Mouse (Mus musculus) midbrain, embryonic 11.5 days (tissue): ENCODE results near the gene N4bp3. TPM values are rescaled to one million over a fixed set of nuclear protein-coding genes. Genes with fewer than 3 reads are reported as not detected.
"Not testable (repeated sequence)": the region's sequence is repeated elsewhere in the genome, so short reads cannot be mapped to it uniquely, and the experiment has no call there.

ENCODE experiments used
- ATAC-seq: fragments of 200-750 bp; cut with Nextera tagmentation; 2 replicates; pipeline ENCODE4 v1.8.0; 2017; ENCODE audit warnings: moderate TSS enrichment, moderate library complexity; ENCODE audit not compliant: low FRiP score
- DNase-seq: peaks from one replicate; pipeline ENCODE4 v3.0.0; 2015; ENCODE audit warnings: low spot score; ENCODE audit errors: missing footprints
- H3K27ac ChIP-seq: fragments of 300-500 bp; sonication (generic); 2 replicates; pipeline ENCODE4 v1.5.1; 2014; ENCODE audit warnings: low read depth, low read length
- H3K27me3 ChIP-seq: fragments of 300-500 bp; sonication (generic); 2 replicates; pipeline ENCODE4 v1.6.1; 2014; ENCODE audit warnings: mild to moderate bottlenecking, low read length, moderate library complexity, mixed read lengths; ENCODE audit not compliant: control insufficient read depth, insufficient read depth
- H3K36me3 ChIP-seq: fragments of 300-500 bp; sonication (generic); 2 replicates; pipeline ENCODE4 v1.6.1; 2014; ENCODE audit warnings: mild to moderate bottlenecking, low read length, moderate library complexity, mixed read lengths; ENCODE audit not compliant: control insufficient read depth, insufficient read depth
- H3K4me1 ChIP-seq: fragments of 300-500 bp; sonication (generic); 2 replicates; pipeline ENCODE4 v1.6.1; 2014; ENCODE audit warnings: low read length; ENCODE audit not compliant: control insufficient read depth, insufficient read depth
- H3K4me2 ChIP-seq: fragments of 300-500 bp; sonication (generic); 2 replicates; pipeline ENCODE4 v1.6.1; 2014; ENCODE audit warnings: mild to moderate bottlenecking, moderate library complexity
- H3K4me3 ChIP-seq: fragments of 300-500 bp; sonication (generic); 2 replicates; pipeline ENCODE4 v1.5.1; 2014; ENCODE audit warnings: low read depth, low read length
- H3K9ac ChIP-seq: fragments of 300-500 bp; sonication (generic); 2 replicates; pipeline ENCODE4 v1.6.1; 2014; ENCODE audit warnings: low read length
- H3K9me3 ChIP-seq: fragments of 300-500 bp; sonication (generic); 2 replicates; pipeline ENCODE4 v1.6.1; 2016; ENCODE audit warnings: low read length; ENCODE audit not compliant: control insufficient read depth
- WGBS: fragments of 180-500 bp; shearing (Covaris S2); extraction: QIAGEN DNeasy Blood & Tissue Kit; methylation state at CpG from one replicate; pipeline ENCODE4 v1.1.7; 2014; 5-methylcytosine and 5-hydroxymethylcytosine counted together
- polyA plus RNA-seq: library from polyadenylated mRNA; unstranded; fragments of >200 nt; fragmentation: Nextera tagmentation; extraction: Ambion mirVana; gene quantifications from 2 replicates; pipeline ENCODE4 v1.2.1, GENCODE M21; 2014

N4bp3 gene
- polyA plus RNA-seq, 1 experiment from 2014 or later = 9.2 TPM

- DNase-seq (no peak), ATAC-seq (no peak)
- H3K27me3 ChIP-seq = no peaks in the 10 kb centered on the region
- 98% methylated on average over 9 of the region's 9 CpGs for WGBS
- no peaks in the 10 kb centered on the region for H3K9me3 ChIP-seq
- H3K9ac ChIP-seq = no peak overlapping the region
- H3K4me1 ChIP-seq = no peaks in the 10 kb centered on the region
- no peak overlapping the region for H3K27ac ChIP-seq
- no peak overlapping the region for H3K4me2 ChIP-seq
- peaks cover 23% of the 10 kb centered on the region for H3K36me3 ChIP-seq
- H3K4me3 ChIP-seq = no peak overlapping the region
Observed at GRCm38 (mm10) chr11:51627425-51627824, 23.2 kb downstream of the N4bp3 start.

DNA sequence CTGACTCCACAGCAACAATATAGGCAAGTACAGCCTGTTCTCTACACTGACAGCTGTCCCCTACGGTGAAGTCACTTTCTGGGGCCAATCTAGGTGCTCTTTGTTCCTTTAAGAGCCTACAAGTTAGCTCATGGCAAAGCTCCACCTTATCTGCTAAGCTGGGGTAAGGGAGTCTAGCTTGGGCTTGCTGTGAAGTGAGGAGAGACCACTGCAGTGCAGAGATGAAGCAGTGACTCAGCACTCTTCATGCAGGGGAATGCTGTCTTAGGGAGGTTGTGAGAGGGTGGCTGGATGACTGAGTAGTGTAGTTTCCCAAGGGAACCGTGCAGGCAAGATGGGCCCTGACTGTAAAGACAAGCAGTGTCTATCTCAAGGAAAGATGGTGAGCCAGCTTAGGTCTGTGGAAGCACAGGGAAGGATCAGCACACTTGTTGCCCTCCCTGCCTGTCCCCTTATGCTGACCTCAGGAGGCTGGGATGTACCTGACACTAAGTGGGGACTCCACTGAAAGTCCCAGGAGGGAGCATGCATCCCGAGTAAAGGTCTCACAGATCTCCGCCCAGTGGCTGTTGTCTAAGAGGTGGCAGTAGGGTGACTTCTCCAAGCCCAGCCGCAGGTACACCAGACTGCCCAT lies 25.3 kb downstream of the N4bp3 start:
- ATAC-seq (no peak), DNase-seq (no peak)
- Histone ChIP-seq H3K9me3 (no peaks in the 10 kb centered on the region), H3K4me1 (peaks cover 5% of the 10 kb centered on the region), H3K36me3 (peaks cover 28% of the 10 kb centered on the region), H3K27me3 (no peaks in the 10 kb centered on the region), H3K27ac (no peak overlapping the region), H3K4me3 (no peak overlapping the region), H3K9ac (no peak overlapping the region), H3K4me2 (no peak overlapping the region)
- WGBS = 82% methylated on average over 5 of the region's 5 CpGs

DNA sequence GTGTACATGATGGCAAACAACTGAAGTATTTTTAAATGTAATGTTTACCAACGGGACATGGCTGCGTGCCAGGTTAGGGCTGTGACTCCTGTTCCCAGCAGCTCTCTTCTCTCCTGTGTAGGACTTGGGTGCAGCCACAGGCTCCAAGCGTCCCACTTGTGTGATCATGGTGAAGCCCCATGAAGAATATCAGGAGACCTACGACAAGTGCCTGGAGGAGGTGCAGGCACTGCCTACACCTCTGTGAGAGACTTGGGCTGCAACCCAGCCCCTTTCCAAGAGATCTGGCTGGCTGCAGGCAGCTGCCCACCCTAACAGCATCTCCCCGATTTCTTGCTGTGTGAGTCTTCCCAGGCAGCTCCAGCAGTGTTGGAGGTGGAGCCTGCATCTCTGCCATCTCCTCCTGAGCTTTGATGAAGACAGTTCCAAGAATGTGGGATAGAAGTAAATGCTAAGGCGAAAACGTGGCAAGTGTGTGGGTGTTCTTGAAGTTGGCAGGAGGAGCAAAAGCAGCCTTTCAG lies 27.6 kb downstream of the N4bp3 start:
- no peak for ATAC-seq
- no peak overlapping the region for H3K27ac ChIP-seq
- H3K9me3 ChIP-seq = no peaks in the 10 kb centered on the region
- no peak overlapping the region for H3K4me3 ChIP-seq
- peaks cover 10% of the 10 kb centered on the region for H3K4me1 ChIP-seq
- DNase-seq = no peak
- no peak overlapping the region for H3K9ac ChIP-seq
- peaks cover 28% of the 10 kb centered on the region for H3K36me3 ChIP-seq
- 94% methylated on average over 7 of the region's 7 CpGs for WGBS
- H3K27me3 ChIP-seq = no peaks in the 10 kb centered on the region
- H3K4me2 ChIP-seq = no peak overlapping the region

DNA sequence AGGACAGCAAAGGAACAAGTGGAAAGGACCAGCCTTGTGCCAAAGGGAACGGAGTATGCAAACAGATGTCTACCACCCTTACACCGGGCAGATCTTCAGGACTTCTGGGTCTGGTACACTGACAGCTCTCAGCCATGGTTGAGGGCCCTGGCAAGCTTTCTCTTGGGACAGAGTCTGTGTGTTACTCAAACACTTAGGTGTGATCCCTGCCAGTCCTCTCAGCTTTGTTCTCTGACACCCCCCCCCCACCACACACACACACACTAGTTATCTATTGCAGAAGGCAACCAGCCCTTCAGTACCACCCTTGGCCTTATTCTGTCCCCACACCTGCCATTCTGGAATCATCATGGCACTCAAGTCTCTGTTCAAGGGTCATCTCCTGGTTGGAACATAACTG lies 28.9 kb downstream of the N4bp3 start:
- Histone ChIP-seq H3K9ac (no peak overlapping the region), H3K27me3 (no peaks in the 10 kb centered on the region), H3K27ac (no peak overlapping the region), H3K4me1 (peaks cover 10% of the 10 kb centered on the region), H3K4me2 (no peak overlapping the region), H3K36me3 (peaks cover 24% of the 10 kb centered on the region), H3K9me3 (no peaks in the 10 kb centered on the region), H3K4me3 (no peak overlapping the region)
- no peak for ATAC-seq
- no peak for DNase-seq
- 92% methylated on average over 2 of the region's 2 CpGs for WGBS

DNA sequence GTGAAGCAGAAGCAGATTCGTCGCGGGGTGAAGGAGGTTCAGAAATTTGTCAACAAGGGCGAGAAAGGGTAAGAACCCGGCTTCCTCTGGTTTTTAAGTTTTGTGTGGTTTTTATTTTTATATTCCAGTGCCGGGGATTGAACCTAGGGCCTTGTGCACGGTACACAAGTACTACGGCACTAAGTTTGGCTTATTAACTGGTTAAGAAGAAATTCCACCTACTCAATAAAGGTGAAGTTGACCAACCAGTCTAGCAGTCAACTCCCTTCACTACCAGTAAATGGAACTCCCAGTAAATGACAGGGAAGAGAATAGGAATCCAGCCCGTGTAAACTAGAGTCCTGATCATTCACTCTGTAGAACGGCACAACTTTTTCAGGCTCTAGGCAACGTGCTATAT lies 30.6 kb downstream of the N4bp3 start:
- Histone ChIP-seq H3K4me1 (peaks cover 16% of the 10 kb centered on the region), H3K27ac (no peak overlapping the region), H3K9ac (peak overlapping the region; percentile 80), H3K4me3 (peak overlapping the region; percentile 74), H3K27me3 (no peaks in the 10 kb centered on the region), H3K4me2 (peak overlapping the region; percentile 58), H3K36me3 (peaks cover 21% of the 10 kb centered on the region), H3K9me3 (no peaks in the 10 kb centered on the region)
- WGBS = 2% methylated on average over 11 of the region's 11 CpGs
- DNase-seq (no peak), ATAC-seq (no peak)

GRCm38 (mm10) chr11:51619409-51620060 lies 31.1 kb downstream of the N4bp3 start, which contains the start of gene Nhp2:
TSS of gene Nhp2 (plus strand) at chr11:51619735.
- peak within 1 kb of the TSS; percentile 74 for H3K4me3 ChIP-seq
- under 1% methylated on average over 51 of the region's 51 CpGs for WGBS
- ATAC-seq (peak; percentile 95), DNase-seq (peak; percentile 99)
- H3K9me3 ChIP-seq = no peaks in the 10 kb centered on the region
- H3K27ac ChIP-seq = no peak within 1 kb of the TSS
- peaks cover 16% of the 10 kb centered on the region for H3K4me1 ChIP-seq
- peaks cover 21% of the 10 kb centered on the region for H3K36me3 ChIP-seq
- H3K4me2 ChIP-seq = peak within 1 kb of the TSS; percentile 58
- peak within 1 kb of the TSS; percentile 80 for H3K9ac ChIP-seq
- no peaks in the 10 kb centered on the region for H3K27me3 ChIP-seq

DNA sequence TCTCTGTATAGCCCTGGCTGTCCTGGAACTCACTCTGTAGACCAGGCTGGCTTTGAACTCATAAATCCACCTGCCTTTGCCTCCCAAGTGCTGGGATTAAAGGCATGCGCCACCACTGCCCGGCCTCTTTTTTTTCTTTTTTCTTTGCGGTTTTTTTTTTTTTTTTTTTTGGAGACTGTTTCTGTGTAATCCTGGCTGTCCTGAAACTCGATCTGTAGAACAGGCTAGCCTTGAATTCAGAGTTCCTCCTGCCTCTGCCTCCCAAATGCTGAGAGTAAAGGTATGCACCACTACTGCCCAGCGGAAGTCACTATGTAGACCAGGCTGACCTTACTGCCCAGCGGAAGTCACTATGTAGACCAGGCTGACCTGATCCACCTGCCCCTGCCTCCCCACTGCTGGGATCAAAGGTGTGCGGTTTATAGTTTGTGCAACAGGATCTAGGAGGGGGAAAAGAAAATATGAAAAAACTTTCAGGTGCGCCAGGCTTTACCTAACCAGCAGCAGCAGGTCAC lies 31.7 kb downstream of the N4bp3 start:
- Histone ChIP-seq H3K27ac (no peak overlapping the region), H3K4me2 (peak overlapping the region; percentile 58), H3K4me1 (peaks cover 16% of the 10 kb centered on the region), H3K9ac (peak overlapping the region; percentile 30; the same call in 1 of the 2 replicates), H3K36me3 (peaks cover 18% of the 10 kb centered on the region), H3K9me3 (no peaks in the 10 kb centered on the region), H3K27me3 (no peaks in the 10 kb centered on the region), H3K4me3 (peak overlapping the region; percentile 74)
- DNase-seq = no peak
- 54% methylated on average over 8 of the region's 8 CpGs for WGBS
- ATAC-seq = peak; percentile 60; the same call in 1 of the 2 replicates

- no peak overlapping the region for H3K4me3 ChIP-seq
- ATAC-seq (no peak), DNase-seq (peak; percentile 92)
- no peaks in the 10 kb centered on the region for H3K9me3 ChIP-seq
- H3K4me1 ChIP-seq = peaks cover 16% of the 10 kb centered on the region
- no peak overlapping the region for H3K4me2 ChIP-seq
- peaks cover 7% of the 10 kb centered on the region for H3K36me3 ChIP-seq
- no peak overlapping the region for H3K9ac ChIP-seq
- 7% methylated on average over 4 of the region's 4 CpGs for WGBS
- no peaks in the 10 kb centered on the region for H3K27me3 ChIP-seq
- H3K27ac ChIP-seq = no peak overlapping the region
Observed at GRCm38 (mm10) chr11:51617693-51618092, 32.9 kb downstream of the N4bp3 start.

DNA sequence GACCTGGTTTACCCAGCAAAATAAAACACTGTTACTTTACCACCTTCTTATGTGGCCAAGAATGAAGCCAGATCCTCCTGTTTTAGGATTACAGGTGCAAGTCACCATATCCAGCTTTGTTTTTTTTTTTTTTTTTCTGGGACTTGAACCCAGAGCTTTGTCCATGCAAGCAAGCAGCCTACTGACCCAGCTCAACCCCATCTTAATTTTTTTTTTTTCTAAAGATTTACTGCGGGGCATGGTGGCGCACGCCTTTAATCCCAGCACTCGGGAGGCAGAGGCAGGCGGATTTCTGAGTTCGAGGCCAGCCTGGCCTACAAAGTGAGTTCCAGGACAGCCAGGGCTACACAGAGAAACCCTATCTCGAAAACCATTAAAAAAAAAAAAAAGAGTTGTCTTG lies 34.5 kb downstream of the N4bp3 start:
- H3K9ac ChIP-seq = peak overlapping the region; percentile 63; the same call in 1 of the 2 replicates
- ATAC-seq, H3K4me3 ChIP-seq, H3K9me3 ChIP-seq, H3K27ac ChIP-seq, H3K36me3 ChIP-seq, H3K27me3 ChIP-seq, DNase-seq: not testable (repeated sequence)
- peak overlapping the region; percentile 41; the same call in 1 of the 2 replicates for H3K4me2 ChIP-seq
- WGBS = 94% methylated on average over 7 of the region's 7 CpGs
- H3K4me1 ChIP-seq = peaks cover 16% of the 10 kb centered on the region
